Mouse (Mus musculus): ENCODE data around the gene Celf2. TPM values are rescaled to one million over a fixed set of nuclear protein-coding genes. Genes with fewer than 3 reads are reported as not detected.
A peak's percentile ranks its signal among the peaks of the same experiment; 100 is the strongest.

Celf2 gene
- total RNA-seq, 2 experiments from 2014 or later = 489 to 533 TPM

DNA sequence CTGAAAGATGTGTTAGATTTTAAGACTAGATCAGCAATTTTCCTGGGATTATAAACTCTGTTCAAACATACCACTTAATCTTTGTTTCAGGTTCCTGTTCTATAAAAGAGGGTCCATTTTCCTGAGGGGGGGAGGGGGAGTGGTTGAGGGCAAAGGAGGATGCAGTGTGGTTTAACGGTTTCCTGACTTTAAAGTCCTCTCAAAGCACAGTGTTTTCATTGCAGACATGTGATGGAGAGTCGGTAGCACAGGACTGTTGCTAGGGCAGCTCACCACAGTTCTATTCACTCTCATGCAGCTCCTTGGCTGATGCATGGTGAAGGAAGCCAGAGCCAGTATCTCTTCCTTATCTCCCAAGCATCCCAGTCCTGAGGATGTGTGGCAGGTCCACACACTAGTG lies 802.1 kb downstream of the Celf2 start:
- DNase-seq (ENCODE audit: low spot score in 2 of 2) = no peak

DNA sequence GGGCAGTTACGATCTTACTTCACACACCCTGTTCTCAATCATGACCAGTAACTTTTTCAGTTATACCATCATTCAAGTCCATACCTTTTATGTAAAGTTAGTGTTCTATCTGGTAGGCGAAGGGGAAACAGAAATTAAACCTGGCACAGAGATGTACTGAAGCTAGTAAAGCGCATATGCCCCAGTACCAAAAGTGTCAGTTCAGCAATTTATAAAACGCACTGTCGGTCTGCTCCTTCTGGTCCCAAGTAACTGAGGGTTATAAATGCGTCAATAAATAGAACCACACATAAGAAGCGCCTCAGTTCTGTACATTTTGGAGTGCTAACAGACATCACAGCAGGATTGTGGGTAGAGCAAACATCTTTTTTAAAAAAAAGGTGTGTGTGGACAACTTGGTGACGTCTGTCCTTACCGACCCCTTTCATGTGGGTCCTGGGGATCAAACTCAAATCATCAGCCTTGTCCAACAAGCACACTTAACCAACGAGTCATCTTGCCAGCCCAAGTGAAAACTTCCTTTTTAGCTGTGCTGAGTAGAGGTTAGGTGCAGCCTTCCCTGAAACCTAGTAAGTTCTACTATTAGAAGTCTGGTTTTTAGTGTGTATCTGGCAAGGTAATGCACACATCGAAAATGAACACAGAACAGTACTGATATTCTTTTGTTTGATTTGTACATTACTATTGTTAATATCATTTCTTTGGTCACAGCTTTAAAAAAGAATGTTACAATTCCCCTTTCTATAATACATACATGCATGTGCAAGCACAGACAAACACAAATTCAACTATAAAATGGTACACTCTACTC lies 803.2 kb downstream of the Celf2 start:
- no peak for DNase-seq (ENCODE audit: low spot score in 2 of 2)

DNA sequence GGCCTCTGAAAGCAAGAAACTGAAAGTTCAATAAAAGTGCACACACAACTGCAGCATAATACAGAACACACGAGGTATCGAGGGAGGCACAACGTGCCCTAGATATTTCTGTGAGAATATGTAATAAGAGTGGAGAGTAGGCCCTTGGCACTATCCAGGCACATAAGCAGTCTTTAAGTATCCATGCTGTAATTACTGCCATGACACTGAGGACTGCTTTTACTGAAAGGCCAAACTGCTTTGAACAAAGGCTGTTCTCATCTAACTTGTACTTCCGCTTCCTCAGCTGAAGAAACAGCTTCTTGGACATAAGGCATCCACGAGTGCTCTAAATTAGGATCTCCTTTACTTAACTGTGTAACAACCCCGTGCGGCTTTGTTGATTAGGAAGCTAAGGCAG lies 803.9 kb downstream of the Celf2 start:
- DNase-seq (ENCODE audit: low spot score in 2 of 2) = no peak

DNA sequence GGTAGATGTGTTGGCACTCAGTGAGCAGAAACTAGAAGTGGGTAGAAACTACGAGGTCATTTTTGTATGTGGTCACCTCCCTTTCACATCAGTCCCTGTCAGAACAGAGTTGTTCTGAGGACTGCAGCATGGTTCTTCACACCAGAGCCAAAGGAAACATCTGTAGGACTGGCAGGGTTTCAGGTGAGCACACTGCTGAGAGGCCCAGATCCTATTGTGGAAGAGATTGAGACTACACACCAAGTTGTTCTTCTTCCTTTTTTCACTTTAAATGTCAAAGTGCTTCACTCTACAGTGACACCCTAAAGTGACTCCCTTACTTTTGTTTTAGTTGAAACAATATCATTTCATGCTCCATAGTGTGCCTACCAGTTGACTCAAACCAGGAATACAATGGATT lies 804.6 kb downstream of the Celf2 start:
- no peak for DNase-seq (ENCODE audit: low spot score in 2 of 2)

DNA sequence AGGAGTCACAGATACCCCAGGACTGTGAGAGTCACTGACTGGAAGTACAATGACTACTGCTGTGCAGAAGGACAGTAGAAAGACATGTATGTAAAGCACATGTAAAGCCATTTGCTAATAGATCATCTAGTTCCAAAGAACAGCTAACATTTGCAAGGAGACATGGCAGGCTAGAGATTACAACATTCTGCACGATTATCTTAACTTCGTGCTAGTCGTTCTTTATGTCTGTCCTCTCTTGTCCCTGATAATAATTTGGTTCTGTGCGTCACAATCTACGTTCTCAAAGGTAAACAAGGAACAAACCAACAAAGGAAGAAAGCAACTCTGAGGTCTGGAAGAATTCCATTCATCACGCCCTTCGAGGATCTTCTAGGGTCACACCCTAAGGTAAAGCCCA lies 805.0 kb downstream of the Celf2 start:
- DNase-seq (ENCODE audit: low spot score in 2 of 2) = no peak

DNA sequence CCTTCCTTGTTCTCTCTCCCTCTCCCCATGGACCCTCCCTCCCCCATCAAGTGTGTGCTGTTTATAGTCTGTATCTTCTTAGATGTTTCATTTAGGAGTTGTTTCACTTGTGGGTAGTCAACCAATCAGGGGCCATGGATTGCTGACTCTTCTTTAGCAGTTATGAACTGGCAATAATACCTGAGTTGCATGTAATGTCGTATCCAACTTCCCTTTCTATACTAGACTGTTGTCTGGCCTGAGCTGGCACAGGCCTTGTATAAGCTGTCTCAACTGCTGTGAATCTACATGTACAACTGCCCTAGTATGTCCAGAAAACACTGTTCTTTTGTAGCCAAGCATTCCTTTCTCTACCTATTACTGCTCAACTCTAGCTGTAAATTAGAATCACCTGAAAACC lies 813.0 kb downstream of the Celf2 start:
- no peak for DNase-seq (ENCODE audit: low spot score in 2 of 2)

DNA sequence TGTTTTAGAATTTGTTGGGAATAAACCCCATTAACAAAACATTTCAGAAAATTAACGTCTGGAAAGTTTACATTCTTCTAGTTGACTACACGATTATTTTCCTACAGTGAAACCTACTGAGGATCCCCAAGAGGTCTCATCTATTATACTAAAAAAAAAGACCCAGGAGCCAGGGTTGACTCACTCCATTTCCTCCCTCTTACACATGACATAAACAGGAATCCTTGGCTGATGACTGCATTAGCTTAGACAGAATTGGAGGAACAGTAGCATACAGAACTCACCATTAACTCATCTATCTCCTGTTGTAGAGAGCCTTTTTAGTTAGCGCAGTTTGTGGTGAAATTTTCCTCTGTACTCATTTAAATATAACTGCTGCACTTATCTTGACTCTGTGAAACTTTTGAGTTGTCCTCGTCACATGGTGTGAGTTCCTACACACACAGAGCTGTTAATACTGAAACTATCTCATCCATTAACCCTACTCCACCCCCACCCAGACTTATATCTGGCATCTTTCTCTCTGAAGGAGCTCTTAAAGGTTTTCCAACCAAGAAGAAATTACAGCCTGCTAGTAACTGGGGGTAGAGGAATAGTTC lies 813.9 kb downstream of the Celf2 start:
- DNase-seq (ENCODE audit: low spot score in 2 of 2) = no peak

DNA sequence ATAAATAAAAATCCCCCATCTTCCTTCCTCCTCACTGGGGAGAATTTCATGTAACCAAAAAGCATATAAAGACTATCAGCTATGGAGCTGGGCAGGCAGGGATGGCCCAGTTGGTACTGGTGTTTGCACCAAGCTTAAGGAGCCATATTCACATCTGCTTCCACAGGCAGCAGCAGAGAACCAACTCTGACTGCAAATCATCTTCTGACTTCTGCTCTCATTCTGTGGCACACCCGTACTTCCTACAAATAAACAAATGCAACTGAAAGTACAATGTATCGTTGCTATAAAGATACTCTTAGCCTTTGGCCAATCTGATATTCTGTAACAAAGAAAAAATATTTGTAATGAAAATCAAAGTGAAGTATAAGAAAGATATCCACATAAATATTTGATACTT lies 819.7 kb downstream of the Celf2 start:
- DNase-seq (ENCODE audit: low spot score in 2 of 2) = no peak

DNA sequence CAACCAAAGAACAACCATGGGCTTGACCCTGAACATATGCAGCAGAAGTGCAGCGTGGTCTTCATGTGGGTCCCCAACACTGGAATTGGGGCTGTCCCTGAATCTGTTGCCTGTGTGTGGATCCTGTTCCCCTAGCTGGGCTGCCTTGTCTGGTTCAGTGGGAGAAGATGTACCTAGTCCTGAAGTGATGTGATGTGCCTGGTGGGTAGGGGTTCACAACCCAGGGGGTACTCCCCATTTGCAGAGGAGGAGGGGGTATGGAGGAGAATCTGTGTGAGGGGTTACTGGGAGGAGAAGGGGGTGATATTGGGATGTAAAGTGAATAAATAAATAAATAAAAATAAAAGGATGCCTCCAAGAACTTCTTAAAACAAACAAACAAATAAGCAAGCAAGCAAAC lies 831.1 kb downstream of the Celf2 start:
- DNase-seq (ENCODE audit: low spot score in 2 of 2) = no peak

DNA sequence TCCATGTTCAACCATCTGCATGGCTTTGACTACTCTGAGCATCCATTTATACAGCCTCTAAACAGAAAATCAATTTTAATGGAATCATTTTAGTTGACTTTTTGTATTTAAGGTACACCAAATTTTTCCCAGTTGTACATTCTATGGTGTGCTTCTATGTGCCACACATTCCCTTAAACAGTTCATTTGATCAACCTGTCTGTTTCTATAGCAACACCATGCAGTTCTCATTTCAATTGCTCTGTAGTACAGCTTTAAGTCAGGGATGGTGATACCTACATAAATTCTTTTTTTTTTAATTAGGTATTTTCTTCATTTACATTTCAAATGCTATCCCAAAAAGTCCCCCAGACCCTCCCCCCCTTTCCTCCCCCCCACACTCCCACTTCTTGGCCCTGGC lies 831.9 kb downstream of the Celf2 start:
- DNase-seq (ENCODE audit: low spot score in 2 of 2) = no peak

DNA sequence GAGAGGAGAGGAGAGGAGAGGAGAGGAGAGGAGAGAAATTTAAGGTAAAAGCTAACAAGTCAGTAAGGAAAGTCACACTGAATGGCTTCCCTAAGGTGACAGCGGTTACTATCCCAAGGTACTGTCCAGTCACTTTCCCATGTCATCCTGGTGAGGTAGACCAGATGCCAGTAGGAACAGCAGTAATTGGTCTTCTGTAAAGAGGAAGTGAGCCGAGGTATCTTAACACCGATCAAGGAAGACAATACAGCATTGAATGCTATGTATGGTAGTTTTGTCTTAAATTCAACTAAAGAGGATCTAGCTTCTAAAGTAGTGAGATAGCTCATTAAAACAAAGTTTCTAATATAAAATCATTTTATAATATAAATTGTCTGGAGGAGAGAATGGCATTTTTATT lies 835.0 kb downstream of the Celf2 start:
- DNase-seq (ENCODE audit: low spot score in 2 of 2) = no peak

DNA sequence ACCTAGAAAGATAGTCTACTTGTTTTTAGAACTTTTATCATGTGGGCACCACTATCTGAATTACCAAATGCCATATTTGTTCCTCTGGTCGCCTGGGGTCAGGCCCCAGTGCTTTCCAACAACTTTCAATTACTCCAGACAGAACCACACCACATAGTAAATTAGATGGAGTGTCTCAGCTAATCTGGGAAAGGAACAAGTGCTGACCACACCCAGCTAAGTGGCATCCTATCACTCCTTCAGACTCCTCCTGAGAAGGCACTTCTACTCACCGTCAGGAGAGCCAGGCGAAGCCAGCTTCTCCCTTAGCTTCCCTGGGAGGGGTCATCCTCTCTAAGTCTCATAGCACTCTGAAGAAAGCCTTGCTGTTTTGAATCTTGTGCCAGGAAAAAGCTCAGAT lies 835.9 kb downstream of the Celf2 start:
- no peak for DNase-seq (ENCODE audit: low spot score in 2 of 2)

DNA sequence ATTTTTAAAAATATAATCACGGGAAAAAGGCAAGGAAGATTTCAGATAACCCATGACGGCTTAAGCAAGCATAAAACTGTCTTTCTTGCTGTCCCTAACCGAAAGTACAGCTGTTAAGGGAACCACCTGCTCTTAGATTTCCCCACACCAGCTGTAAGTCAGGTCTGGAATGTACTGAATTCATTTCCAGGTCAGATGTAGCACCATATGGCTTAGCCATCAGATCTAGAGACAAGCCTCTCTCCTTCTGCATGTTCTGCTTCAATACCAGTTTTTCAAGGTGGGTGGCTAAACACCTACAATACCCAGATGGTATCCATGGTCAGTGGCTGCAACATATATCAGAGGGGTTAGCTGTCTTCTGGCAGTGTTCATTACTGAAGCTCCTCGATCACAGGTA lies 841.8 kb downstream of the Celf2 start:
- peak; percentile 20 to 45 for DNase-seq (ENCODE audit: low spot score in 2 of 2)

DNA sequence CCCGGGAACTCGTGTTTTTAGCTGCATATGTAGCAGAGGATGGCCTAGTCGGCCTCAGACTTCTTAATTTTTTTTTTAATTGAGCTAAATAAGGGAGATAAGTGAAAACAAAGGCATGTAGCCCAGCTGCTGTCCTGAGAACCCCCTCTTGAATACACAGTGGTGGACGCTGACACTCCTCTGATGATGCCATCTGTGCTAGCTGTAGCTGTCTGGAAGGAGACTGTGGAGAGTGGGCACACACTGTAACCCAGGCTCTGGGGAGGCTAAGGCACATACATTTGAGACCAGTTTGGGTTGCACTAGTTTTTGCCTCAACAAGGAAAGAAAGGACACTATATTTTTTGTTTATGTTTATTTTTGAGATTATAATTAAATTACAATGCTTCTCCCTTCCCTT lies 849.5 kb downstream of the Celf2 start:
- DNase-seq (ENCODE audit: low spot score in 2 of 2) = no peak

DNA sequence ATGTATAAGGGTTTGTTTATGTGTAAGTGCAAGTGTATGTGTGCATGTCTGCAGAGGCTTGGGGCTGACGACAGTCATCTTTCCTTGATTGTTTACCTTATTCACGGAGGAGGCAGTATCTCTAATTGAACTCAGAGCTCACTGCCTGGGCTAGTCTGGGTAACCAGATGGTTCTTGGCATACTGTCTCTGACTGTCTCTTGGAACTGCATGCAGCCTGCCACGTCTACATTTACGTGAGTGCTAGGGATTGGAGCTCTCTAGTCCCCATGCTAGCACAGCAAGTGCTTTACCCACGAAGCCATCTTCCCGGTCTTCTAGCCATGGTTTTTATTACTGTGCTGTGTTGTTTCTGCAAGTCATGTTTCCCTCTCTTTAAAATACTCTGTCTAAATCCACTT lies 855.6 kb downstream of the Celf2 start:
- peak in 1 of 2 experiments; percentile 67 for DNase-seq (ENCODE audit: low spot score in 2 of 2)

DNA sequence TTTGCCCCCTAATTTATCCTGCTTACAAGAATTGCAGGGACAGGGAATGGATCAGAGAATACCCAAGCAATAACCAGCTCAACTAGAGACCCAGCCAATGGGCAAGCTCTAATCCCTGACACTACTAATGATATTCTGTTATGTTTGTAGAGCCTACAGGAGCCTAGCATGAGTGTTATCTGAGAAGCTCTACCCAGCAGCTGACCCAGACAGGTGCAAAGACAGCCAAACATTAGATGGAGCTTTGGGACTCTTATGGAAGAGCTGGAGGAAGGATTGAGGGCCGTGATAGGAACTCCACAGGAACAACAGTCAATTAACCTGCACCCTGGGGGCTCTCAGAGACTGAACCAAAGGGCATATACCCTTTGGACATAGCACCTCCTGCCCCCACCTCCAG lies 857.7 kb downstream of the Celf2 start:
- DNase-seq (ENCODE audit: low spot score in 2 of 2) = no peak

DNA sequence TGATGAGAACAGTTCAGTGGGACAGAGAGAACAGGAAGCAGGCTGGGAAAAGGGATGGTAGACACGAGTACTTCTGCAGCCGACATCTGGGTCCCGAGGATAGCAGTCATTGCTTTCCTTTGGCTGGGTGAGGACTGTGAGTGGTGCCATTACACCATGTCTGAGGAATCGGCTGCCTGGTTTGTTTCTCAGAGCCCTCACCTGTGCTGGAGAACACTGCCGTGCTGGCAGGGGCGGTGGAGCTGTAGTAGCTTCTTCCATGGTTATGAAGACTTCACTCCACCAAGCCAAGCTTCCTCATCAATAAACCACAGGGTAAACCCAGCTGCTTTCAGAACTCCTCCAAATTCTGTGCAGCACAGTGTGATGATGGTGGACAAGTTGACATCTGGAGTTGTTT lies 860.5 kb downstream of the Celf2 start:
- no peak for DNase-seq (ENCODE audit: low spot score in 2 of 2)

DNA sequence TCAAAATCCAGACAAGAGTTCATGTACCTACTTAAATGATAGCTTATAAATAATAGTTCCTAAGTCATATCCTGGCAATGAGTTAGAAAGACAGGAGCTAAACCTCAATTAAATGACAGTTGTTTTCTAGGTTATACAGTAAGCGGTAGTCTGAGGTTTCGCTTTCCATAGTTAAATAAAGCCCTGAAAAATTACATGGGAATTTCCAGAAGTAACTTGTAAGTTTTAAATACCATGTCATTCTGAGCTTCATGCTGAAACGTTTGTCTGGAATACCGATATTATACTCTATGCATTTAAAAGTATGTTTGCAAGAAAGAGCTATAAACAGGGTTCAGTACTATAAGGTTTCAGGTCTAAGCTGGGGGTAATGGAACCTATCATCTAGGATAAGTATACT lies 862.3 kb downstream of the Celf2 start:
- DNase-seq (ENCODE audit: low spot score in 2 of 2) = no peak

DNA sequence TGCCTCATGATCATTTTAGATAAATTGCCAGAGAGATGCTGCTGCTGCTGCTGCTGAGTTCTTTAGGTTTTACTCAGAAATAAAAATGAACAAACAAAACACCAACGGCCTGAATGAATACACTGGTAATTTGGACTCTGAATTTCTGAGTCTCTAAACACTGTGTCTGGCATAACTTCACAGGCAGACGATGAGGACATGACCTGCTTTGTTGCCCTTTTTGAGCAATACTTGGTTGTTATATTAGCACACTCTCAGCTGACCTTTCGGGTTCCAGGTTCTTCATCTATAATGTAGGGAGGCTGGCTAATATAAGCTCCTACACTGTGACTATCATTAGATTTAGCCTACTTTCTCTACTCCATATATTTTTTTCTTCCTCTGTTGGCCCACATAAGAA lies 863.0 kb downstream of the Celf2 start:
- no peak for DNase-seq (ENCODE audit: low spot score in 2 of 2)

DNA sequence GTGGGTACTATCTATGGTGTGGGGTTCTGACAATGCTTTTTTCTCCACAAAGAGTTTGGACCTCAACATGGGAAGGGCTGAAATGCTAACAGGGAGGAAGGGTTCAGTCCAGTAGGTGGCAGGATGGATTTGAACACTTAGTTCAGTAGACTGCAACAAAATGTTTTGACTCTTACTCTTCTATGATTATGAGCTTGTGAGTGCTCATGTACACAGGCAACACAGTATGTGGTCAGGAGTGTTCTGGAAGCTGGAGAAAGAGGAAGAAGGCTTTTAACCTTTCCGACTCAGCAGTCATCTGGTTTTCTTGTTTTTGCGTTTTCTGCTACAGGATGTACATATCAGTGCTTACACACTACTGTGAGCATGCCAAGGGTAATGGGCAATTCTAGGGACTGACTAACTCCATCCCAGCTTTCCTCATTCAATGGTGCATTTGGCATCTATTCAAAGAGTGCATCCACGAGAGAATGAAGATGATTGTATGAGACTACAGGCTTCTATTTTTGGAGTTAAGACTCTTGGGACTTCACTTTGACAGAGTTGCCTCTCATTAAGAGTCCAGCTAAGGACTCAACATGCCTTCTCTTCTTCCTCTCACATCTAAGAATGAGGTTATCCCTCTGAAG lies 867.0 kb downstream of the Celf2 start:
- DNase-seq (ENCODE audit: low spot score in 2 of 2) = no peak

DNA sequence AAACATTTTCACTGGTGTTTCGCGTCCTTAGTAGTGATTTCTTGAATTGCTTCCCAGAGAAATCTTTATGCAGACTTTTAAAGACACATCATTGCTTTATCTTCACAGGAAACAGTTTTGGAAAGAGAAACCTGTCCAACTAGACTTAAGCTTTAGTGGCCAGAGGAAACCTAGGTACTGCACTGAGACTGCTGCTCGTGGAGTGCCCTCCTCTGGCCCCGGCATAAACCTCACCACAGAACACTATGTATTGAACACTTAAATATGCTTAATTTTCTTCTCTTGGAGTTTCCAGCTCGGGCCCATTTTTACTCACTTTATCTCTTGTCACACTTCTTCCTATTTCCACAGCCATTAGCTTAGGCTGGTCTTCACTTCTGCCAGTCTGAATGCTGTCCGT lies 870.0 kb downstream of the Celf2 start:
- DNase-seq (ENCODE audit: low spot score in 2 of 2) = no peak

DNA sequence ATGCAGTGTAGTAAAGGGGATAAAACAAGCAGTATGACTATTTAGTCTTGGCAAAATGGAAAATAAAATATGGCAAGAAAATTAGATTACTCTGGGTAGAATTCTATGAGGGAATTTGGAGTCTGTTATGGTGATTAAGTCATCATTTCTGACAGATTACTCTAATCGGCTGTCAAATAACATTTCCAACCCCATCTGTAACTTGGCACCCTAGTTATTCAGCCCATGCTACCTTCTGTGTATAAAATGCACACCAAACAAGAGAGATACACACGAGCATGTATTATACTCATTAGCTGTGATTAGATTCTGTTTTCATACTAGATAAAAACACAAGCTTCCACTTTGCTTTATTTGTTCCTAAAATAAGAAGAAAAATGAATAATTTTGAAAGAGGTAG lies 872.2 kb downstream of the Celf2 start:
- peak in 1 of 2 experiments; percentile 66 for DNase-seq (ENCODE audit: low spot score in 2 of 2)

DNA sequence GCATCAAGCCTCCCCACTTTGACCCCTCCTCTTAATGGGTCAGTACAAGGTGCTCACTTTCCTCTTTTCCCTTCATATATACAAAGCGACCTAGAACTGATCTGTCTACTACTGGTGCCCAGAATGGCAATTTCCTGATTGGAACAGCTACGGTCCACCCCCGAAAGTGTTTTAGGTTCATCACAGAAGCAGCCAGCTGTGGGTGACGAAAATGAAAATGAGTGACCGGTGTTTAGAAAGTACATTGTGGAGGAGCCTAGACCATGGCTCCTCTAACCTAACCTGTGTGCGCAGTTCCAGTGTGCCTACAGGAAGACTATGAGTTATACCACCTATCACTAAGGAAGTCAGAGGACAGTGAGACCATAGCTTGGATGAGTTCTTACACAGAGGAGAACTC lies 874.5 kb downstream of the Celf2 start:
- DNase-seq (ENCODE audit: low spot score in 2 of 2) = no peak

Data from layer of hippocampus, postnatal 14 days (tissue).